Mouse (Mus musculus): ENCODE results near the gene Apol7a. TPM values are rescaled to one million over a fixed set of nuclear protein-coding genes. Genes with fewer than 3 reads are reported as not detected.

Gene Apol7a
- total RNA-seq, 2 experiments from 2014 or later: 0.69 to 0.86 TPM

- DNase-seq (ENCODE audit: low spot score in 2 of 2): no peak
Measured at GRCm38 (mm10) chr15:77352863-77353262, 46.0 kb downstream of the Apol7a start.

GRCm38 (mm10) chr15:77350117-77350516 is 48.8 kb downstream of the Apol7a start:
- no peak for DNase-seq (ENCODE audit: low spot score in 2 of 2)

GRCm38 (mm10) chr15:77348146-77348545 is 50.8 kb downstream of the Apol7a start:
- no peak for DNase-seq (ENCODE audit: low spot score in 2 of 2)

- no peak for DNase-seq (ENCODE audit: low spot score in 2 of 2)
Measured at GRCm38 (mm10) chr15:77344127-77345125, 54.5 kb downstream of the Apol7a start.

- DNase-seq (ENCODE audit: low spot score in 2 of 2): peak; percentile 71 to 81
Measured at GRCm38 (mm10) chr15:77343527-77344091, 55.3 kb downstream of the Apol7a start.

- no peak for DNase-seq (ENCODE audit: low spot score in 2 of 2)
Measured at GRCm38 (mm10) chr15:77342962-77343526, 55.9 kb downstream of the Apol7a start.

- DNase-seq (ENCODE audit: low spot score in 2 of 2): no peak
Measured at GRCm38 (mm10) chr15:77342005-77342404, 56.9 kb downstream of the Apol7a start.

- no peak for DNase-seq (ENCODE audit: low spot score in 2 of 2)
Measured at GRCm38 (mm10) chr15:77340581-77340980, 58.3 kb downstream of the Apol7a start.

- DNase-seq (ENCODE audit: low spot score in 2 of 2): no peak
Measured at GRCm38 (mm10) chr15:77338924-77339429, 59.9 kb downstream of the Apol7a start.

- no peak for DNase-seq (ENCODE audit: low spot score in 2 of 2)
Measured at GRCm38 (mm10) chr15:77338451-77338850, 60.5 kb downstream of the Apol7a start.

Other genes starting within 250 kb of the Apol7a start
- 100 to 1,000 TPM; 289 to 339 TPM for gene Rbfox2, start 92.1 kb downstream of the Apol7a start, total RNA-seq (2021)
- not detected for gene Apol9a, start 12.0 kb upstream of the Apol7a start, total RNA-seq (2021)
- under 1 TPM; 0.18 to 0.42 TPM for gene Apol7b, start 48.4 kb upstream of the Apol7a start, total RNA-seq (2021)
- gene Apol10a, start 77.9 kb upstream of the Apol7a start, total RNA-seq (2021): not detected
- gene Apol11a, start 109.2 kb upstream of the Apol7a start, total RNA-seq (2021): not detected
- gene Apol7c, start 134.2 kb upstream of the Apol7a start, total RNA-seq (2021): not detected
- not detected for gene 1700025B11Rik, start 162.8 kb upstream of the Apol7a start, total RNA-seq (2021)
- gene Apol10b, start 197.0 kb upstream of the Apol7a start, total RNA-seq (2021): under 1 TPM; 0.18 to 0.20 TPM
- gene Gm36245, start 200.1 kb upstream of the Apol7a start, total RNA-seq (2021): not detected
- not detected for gene Apol11b, start 244.2 kb upstream of the Apol7a start, total RNA-seq (2021)

Measured in gastrocnemius, postnatal 4 days (tissue).